Mouse (Mus musculus) G1E (cell line): ENCODE results near the gene Tada2a. TPM values are rescaled to one million over a fixed set of nuclear protein-coding genes. Genes with fewer than 3 reads are reported as not detected.

ENCODE experiments used
- ATAC-seq: 2 replicates; pipeline ENCODE4 v1.8.0; 2016; ENCODE audit warnings: mild to moderate bottlenecking; ENCODE audit not compliant: insufficient number of reproducible peaks, poor library complexity, low FRiP score, severe bottlenecking; ENCODE audit errors: extremely low read depth
- DNase-seq: peaks from one replicate; pipeline ENCODE4 v3.0.0; 2012; ENCODE audit warnings: low spot score
- H3K27me3 ChIP-seq: 2 replicates; pipeline ENCODE4 v1.6.1; 2012; ENCODE audit warnings: mild to moderate bottlenecking, low read length, inconsistent platforms; ENCODE audit not compliant: insufficient read depth
- H3K36me3 ChIP-seq: replicated peaks from 2 replicates; pipeline ENCODE3; 2012; ENCODE audit warnings: mild to moderate bottlenecking, inconsistent platforms
- H3K4me1 ChIP-seq: 2 replicates; pipeline ENCODE4 v1.6.1; 2012; ENCODE audit warnings: low read depth, low read length, inconsistent platforms, mixed read lengths; ENCODE audit not compliant: insufficient read depth
- H3K4me3 ChIP-seq: 2 replicates; pipeline ENCODE4 v1.5.1; 2012; ENCODE audit warnings: low read depth, mild to moderate bottlenecking, inconsistent platforms, low read length, moderate library complexity, mixed read lengths
- H3K9me3 ChIP-seq: replicated peaks from 2 replicates; pipeline ENCODE4 v1.6.1; 2012; ENCODE audit warnings: inconsistent platforms
- CTCF ChIP-seq: IDR thresholded peaks from 2 replicates; pipeline ENCODE4 v1.5.1; 2012; ENCODE audit warnings: low read depth, low read length, inconsistent platforms, mixed read lengths
- GATA1 ChIP-seq: IDR thresholded peaks from 2 replicates; pipeline ENCODE4 v1.6.1; 2012; ENCODE audit warnings: borderline replicate concordance, low read length, inconsistent platforms, mixed read lengths
- GATA2 ChIP-seq: IDR thresholded peaks from 2 replicates; pipeline ENCODE4 v1.6.1; 2012; ENCODE audit warnings: low read depth, low read length, inconsistent platforms, borderline replicate concordance
- POLR2AphosphoS5 ChIP-seq: IDR thresholded peaks from 2 replicates; pipeline ENCODE4 v1.6.1; 2012; ENCODE audit warnings: low read depth, low read length, inconsistent platforms; ENCODE audit not compliant: insufficient replicate concordance
- TAL1 ChIP-seq: conservative IDR thresholded peaks from 2 replicates; pipeline ENCODE4 v1.6.1; 2012; ENCODE audit warnings: low read depth, low read length, inconsistent platforms, mixed read lengths
- polyA plus RNA-seq: library from polyadenylated mRNA; stranded (reverse); fragments of >175 nt; gene quantifications from 2 replicates; pipeline ENCODE4 v1.2.3, GENCODE M21; 2012
- total RNA-seq, 2 experiments: library from RNA; stranded (forward) in 1 of 2; stranded (reverse) in 1 of 2; fragments of 200-1000 nt in 1 of 2; fragments of >200 nt in 1 of 2; fragmentation: Nextera tagmentation in 1 of 2; gene quantifications; 2 replicates each; pipeline ENCODE4 v1.2.3; 2014 to 2017

Gene Tada2a
- total and polyA plus RNA-seq, 3 experiments: 1.9 to 18.7 (median 18.5) TPM

DNA sequence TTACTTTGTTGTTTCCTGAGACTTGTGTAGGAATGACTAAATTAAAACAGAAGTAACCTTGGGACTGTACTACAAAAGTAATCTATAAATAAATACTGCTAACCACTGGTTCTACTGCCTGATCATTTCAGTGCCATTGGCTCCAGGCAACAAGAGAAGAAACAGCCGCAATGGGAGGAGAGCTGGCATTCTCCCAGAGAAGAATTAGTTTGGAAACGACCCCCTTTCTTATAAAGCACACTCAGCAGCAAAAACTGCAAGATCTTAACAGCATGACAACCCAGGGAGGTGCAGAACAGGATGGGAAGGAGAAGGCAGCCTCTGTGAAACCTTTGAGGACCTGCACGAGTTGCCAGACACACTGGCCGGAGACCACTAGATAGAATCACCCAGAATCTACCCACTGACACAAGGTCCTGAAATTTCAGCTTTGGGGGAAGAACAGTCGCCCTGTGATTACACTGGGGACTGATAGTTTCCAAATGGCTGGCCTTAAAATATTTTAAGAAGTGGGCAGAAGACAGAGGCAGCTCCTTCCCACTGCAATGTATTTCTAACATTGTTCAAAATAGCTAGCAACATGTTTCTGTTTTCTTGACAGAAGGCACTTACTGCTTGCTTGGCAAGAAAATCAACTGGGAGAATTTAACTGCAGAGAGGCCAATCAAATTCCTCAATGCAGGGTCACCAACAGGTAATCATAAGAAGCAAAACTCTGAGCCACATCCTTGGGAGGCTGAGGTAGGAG lies 32.0 kb downstream of the Tada2a start:
- H3K36me3 ChIP-seq: peaks cover 74% of the 10 kb centered on the region
- no peaks in the 10 kb centered on the region for H3K27me3 ChIP-seq
- DNase-seq (no peak), ATAC-seq (no peak)
- no peaks in the 10 kb centered on the region for H3K4me1 ChIP-seq
- no peak for TF ChIP-seq CTCF
- TF ChIP-seq GATA2: no peak
- TF ChIP-seq TAL1: no peak
- TF ChIP-seq GATA1: no peak
- TF ChIP-seq POLR2AphosphoS5: no peak
- no peak overlapping the region for H3K4me3 ChIP-seq
- H3K9me3 ChIP-seq: no peaks in the 10 kb centered on the region

DNA sequence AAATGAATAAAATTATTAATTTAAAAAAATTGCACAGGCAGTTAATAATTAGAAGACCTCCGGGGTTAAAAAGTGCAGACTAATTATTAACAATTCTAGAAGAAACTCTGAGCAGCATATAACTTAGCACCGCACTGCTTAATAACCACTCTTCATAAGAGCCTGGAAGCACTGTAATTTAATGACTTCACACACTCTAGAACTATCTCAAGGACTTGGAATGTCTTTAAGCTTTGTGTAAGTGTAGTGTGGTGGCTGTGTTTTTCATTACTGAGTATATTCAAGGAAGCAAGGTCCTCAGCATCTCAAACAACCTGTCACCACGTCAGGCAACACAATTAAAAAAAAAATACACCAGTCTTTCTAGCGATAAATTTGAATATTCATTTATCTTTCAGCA lies 34.3 kb downstream of the Tada2a start:
- DNase-seq: no peak
- Histone ChIP-seq H3K27me3 (no peaks in the 10 kb centered on the region), H3K9me3 (no peaks in the 10 kb centered on the region), H3K4me3 (no peak overlapping the region), H3K4me1 (no peaks in the 10 kb centered on the region), H3K36me3 (peaks cover 75% of the 10 kb centered on the region)
- ATAC-seq: no peak
- TF ChIP-seq TAL1 (no peak), CTCF (no peak), GATA1 (no peak), GATA2 (no peak), POLR2AphosphoS5 (no peak)

DNA sequence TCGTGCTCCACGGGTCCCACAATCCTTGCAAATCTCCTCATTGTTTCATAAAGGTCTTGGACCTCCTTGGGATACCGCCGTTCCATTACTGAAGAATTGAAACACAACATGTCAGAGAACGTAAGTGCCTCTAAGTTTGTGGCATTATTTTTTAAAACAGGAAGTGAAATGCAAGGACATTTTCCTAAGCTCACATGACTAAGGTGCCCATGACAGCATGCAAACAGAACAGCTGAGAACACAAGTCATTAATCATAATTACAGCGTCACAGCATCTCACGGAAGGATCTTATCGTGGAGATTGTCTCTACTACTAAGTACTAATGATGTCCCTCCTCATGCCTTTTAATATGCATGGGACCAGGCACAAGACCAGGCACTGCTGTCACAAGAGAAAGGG lies 38.8 kb downstream of the Tada2a start:
- TF ChIP-seq GATA2 (no peak), GATA1 (no peak), CTCF (no peak), TAL1 (no peak), POLR2AphosphoS5 (no peak)
- Histone ChIP-seq H3K4me1 (no peaks in the 10 kb centered on the region), H3K9me3 (no peaks in the 10 kb centered on the region), H3K36me3 (peaks cover 70% of the 10 kb centered on the region), H3K4me3 (no peak overlapping the region), H3K27me3 (no peaks in the 10 kb centered on the region)
- ATAC-seq (no peak), DNase-seq (no peak)

DNA sequence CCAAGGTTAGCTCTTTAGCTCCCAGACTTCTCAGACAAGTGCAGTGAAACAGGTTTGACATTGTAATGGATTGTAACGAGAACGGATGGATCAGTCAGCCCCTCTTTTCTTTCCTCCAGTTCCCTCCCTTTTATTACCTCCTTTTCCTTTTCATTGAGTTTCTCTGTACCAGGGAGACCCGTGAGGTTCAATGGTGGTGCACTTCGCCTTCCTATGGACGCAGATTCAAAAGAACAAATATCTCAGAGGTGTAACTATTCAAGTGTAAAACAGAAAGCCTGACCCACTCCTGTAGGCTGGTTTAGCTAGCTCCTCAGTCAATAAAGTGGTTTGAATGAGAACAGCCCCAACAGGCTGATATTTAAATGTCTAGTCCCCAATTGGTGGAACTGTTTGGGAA lies 47.5 kb downstream of the Tada2a start:
- DNase-seq (no peak), ATAC-seq (no peak)
- Histone ChIP-seq H3K9me3 (no peaks in the 10 kb centered on the region), H3K36me3 (peaks cover 58% of the 10 kb centered on the region), H3K27me3 (no peaks in the 10 kb centered on the region), H3K4me1 (no peaks in the 10 kb centered on the region), H3K4me3 (no peak overlapping the region)
- TF ChIP-seq GATA1 (no peak), POLR2AphosphoS5 (no peak), CTCF (no peak), TAL1 (no peak), GATA2 (no peak)

DNA sequence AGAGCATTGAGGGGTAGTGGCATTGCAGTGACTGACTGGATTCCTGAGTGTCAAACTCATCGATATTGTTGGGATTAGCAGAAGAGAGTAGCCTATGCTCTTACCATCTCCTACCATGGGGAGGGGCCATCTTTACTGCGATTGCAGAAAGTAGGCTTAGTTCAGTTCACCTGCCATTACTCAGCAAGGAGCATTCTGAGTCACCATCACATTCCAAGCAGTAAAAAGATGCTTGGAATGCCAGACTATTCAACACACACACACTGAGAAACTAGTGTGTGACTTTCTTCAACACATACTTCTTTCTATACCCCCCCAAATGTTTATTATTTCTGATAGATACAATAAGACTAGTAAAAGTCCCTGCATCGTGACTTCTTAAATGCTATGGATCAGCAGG lies 49.1 kb downstream of the Tada2a start:
- no peak for ATAC-seq
- Histone ChIP-seq H3K36me3 (peaks cover 47% of the 10 kb centered on the region), H3K4me3 (no peak overlapping the region), H3K27me3 (no peaks in the 10 kb centered on the region; the same call in 1 of the 2 replicates), H3K9me3 (no peaks in the 10 kb centered on the region), H3K4me1 (no peaks in the 10 kb centered on the region)
- DNase-seq: no peak
- TF ChIP-seq GATA1 (no peak), GATA2 (no peak), TAL1 (no peak)

DNA sequence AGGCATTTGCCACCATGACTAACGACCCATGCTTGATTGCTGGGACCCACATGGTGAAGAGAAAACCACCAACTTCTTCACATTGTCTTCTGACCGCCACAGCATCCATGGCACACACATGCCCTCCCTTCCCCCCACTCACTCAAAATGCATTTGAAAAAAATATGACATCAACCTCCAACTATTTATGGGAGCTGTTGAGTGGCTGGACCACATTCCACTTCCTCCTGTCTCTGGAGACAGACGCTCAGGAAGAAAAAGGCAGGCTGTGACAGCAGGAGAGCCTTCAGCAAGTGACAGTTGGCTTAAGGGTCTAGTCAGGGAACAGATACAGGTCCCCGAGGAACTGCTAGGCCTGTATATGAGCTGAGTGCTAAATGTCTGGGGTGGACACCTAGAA lies 49.5 kb downstream of the Tada2a start:
- Histone ChIP-seq H3K36me3 (peaks cover 47% of the 10 kb centered on the region), H3K4me3 (no peak overlapping the region), H3K9me3 (no peaks in the 10 kb centered on the region), H3K27me3 (no peaks in the 10 kb centered on the region; the same call in 1 of the 2 replicates), H3K4me1 (no peaks in the 10 kb centered on the region)
- TF ChIP-seq GATA1: no peak
- no peak for TF ChIP-seq CTCF
- no peak for TF ChIP-seq TAL1
- no peak for TF ChIP-seq GATA2
- no peak for TF ChIP-seq POLR2AphosphoS5
- DNase-seq (no peak), ATAC-seq (no peak)

DNA sequence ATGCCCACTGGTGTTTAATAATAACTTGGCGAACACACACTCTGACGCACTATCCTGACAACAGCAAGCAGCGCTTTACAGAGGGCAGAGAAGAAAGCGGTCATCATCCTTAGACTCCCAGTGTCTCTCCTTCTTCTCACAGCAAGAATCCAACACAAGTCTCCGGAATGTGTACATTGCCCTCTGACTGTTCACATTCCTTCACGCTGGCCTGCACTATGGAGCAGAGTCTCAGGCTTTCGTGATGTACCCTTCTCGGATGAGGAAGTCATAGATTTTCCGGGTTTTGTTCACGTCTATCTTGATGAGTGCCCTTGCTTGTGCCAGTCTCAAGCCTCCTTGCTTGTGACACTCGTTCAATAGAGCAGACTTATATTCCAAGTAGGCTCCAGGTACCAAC lies 50.0 kb downstream of the Tada2a start:
- H3K9me3 ChIP-seq: no peaks in the 10 kb centered on the region
- TF ChIP-seq CTCF: no peak
- no peaks in the 10 kb centered on the region; the same call in 1 of the 2 replicates for H3K27me3 ChIP-seq
- H3K4me3 ChIP-seq: no peak overlapping the region
- DNase-seq: no peak
- ATAC-seq: no peak
- peaks cover 43% of the 10 kb centered on the region for H3K36me3 ChIP-seq
- H3K4me1 ChIP-seq: no peaks in the 10 kb centered on the region
